In the genomic region with DNA sequence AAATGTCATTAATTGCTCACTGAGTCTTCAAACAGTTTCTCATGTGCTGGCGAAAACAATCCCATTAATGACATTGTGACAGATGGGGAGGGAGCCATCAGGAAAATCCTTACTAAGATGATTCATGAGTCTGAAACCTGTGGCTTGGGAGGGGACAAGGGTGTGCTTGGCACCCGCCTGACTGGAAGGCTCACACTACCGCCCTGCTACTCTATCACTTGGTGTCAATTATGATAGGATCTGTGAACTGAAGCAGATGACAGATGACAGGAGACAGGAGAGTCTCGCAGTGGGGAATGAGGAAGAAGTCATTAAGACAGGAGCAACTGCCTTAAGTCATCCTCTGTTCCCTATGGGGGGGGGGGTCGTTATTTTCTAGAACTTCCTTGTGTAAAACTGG, we compare ENCODE assay signal across 24 mouse cellular contexts. TPM values are rescaled to one million over a fixed set of nuclear protein-coding genes. Genes with fewer than 3 reads are reported as not detected.
DNase-seq lines count a peak whose midpoint lies in the region; ATAC-seq and TF ChIP-seq lines count a peak whose summit lies in the region.
"Had no signal": no experiment of that assay in that cellular context is flagged by ENCODE, and none has a peak within 500 bp of the region (broad histone marks: within the 10 kb centered on the region; RNA-seq: fewer than 3 reads in every experiment).

No protein-coding gene starts in this region.

- WGBS in forebrain, postnatal 0 days = 63% methylated on average over 5 of the region's 5 CpGs
- 72% methylated on average over 5 of the region's 5 CpGs for WGBS in forebrain, embryonic 12.5 days
- WGBS in hindbrain, embryonic 13.5 days = 64% methylated on average over 5 of the region's 5 CpGs

- no peak overlapping the region for H3K4me2 ChIP-seq in forebrain, postnatal 0 days (ENCODE audit: low read depth)
- H3K4me2 ChIP-seq in forebrain, embryonic 12.5 days = no peak overlapping the region
- H3K4me2 ChIP-seq in hindbrain, embryonic 13.5 days = no peak overlapping the region
- H3K4me2 ChIP-seq: heart, embryonic 12.5 days had no signal

- no peaks in the 10 kb centered on the region for H3K36me3 ChIP-seq in forebrain, postnatal 0 days (ENCODE audit: insufficient read depth)
- no peaks in the 10 kb centered on the region for H3K36me3 ChIP-seq in forebrain, embryonic 12.5 days (replicated peaks)
- H3K36me3 ChIP-seq in G1E (replicated peaks) = no peaks in the 10 kb centered on the region
- H3K36me3 ChIP-seq in hindbrain, embryonic 13.5 days = no peaks in the 10 kb centered on the region
- H3K36me3 ChIP-seq: embryonic facial prominence, embryonic 10.5 days; heart, embryonic 12.5 days had no signal

- H3K4me3 ChIP-seq in forebrain, postnatal 0 days (ENCODE audit: low read depth, low read length) = no peak overlapping the region
- no peak overlapping the region for H3K4me3 ChIP-seq in forebrain, embryonic 12.5 days (replicated peaks)
- no peak overlapping the region for H3K4me3 ChIP-seq in G1E (ENCODE audit: low read depth, low read length)
- no peak overlapping the region for H3K4me3 ChIP-seq in hindbrain, embryonic 13.5 days
- H3K4me3 ChIP-seq: embryonic facial prominence, embryonic 10.5 days; heart, adult 2 months; heart, embryonic 12.5 days had no signal

- H3K27me3 ChIP-seq in forebrain, postnatal 0 days (ENCODE audit: insufficient read depth, low read length) = no peaks in the 10 kb centered on the region
- no peaks in the 10 kb centered on the region for H3K27me3 ChIP-seq in forebrain, embryonic 12.5 days
- H3K27me3 ChIP-seq in G1E (ENCODE audit: insufficient read depth, low read length) = peaks cover 11% of the 10 kb centered on the region
- H3K27me3 ChIP-seq in hindbrain, embryonic 13.5 days = no peaks in the 10 kb centered on the region
- H3K27me3 ChIP-seq: heart, embryonic 12.5 days had no signal

- ATAC-seq in forebrain, postnatal 0 days = 0 out of 2 replicates have a peak, but pooled peaks have one; percentile 27
- no peak for ATAC-seq in forebrain, embryonic 12.5 days (ENCODE audit: low FRiP score)
- peak; percentile 58 for ATAC-seq in G1E (ENCODE audit: extremely low read depth, insufficient number of reproducible peaks, low FRiP score, poor library complexity, severe bottlenecking)
- peak; percentile 55 for ATAC-seq in megakaryocyte, adult 5-6 weeks (ENCODE audit: poor library complexity, severe bottlenecking)
- no peak for ATAC-seq in hindbrain, embryonic 13.5 days (ENCODE audit: low FRiP score)
- ATAC-seq: forebrain, embryonic 16.5 days; hindbrain, embryonic 16.5 days; inflammation-experienced regulatory T-cells, adult 6 months; intestine, postnatal 0 days had no signal

- H3K9me3 ChIP-seq in forebrain, postnatal 0 days (ENCODE audit: low read length) = no peaks in the 10 kb centered on the region
- no peaks in the 10 kb centered on the region for H3K9me3 ChIP-seq in forebrain, embryonic 12.5 days
- no peaks in the 10 kb centered on the region for H3K9me3 ChIP-seq in G1E (replicated peaks)
- H3K9me3 ChIP-seq in hindbrain, embryonic 13.5 days = no peaks in the 10 kb centered on the region
- H3K9me3 ChIP-seq: embryonic facial prominence, embryonic 10.5 days; heart, embryonic 12.5 days had no signal

- no peak overlapping the region for H3K9ac ChIP-seq in forebrain, postnatal 0 days
- no peak overlapping the region for H3K9ac ChIP-seq in forebrain, embryonic 12.5 days
- no peak overlapping the region for H3K9ac ChIP-seq in hindbrain, embryonic 13.5 days
- H3K9ac ChIP-seq: heart, embryonic 12.5 days had no signal

- H3K4me1 ChIP-seq in forebrain, postnatal 0 days (ENCODE audit: insufficient read depth) = no peaks in the 10 kb centered on the region
- no peaks in the 10 kb centered on the region for H3K4me1 ChIP-seq in forebrain, embryonic 12.5 days
- peaks cover 45% of the 10 kb centered on the region for H3K4me1 ChIP-seq in G1E (ENCODE audit: insufficient read depth, low read depth, low read length)
- no peaks in the 10 kb centered on the region for H3K4me1 ChIP-seq in hindbrain, embryonic 13.5 days (replicated peaks)
- H3K4me1 ChIP-seq: embryonic facial prominence, embryonic 10.5 days had no signal

- no peak for TF ChIP-seq CTCF in forebrain, postnatal 0 days (IDR thresholded peaks at IDR 0.05; ENCODE audit: low read depth)
- no peak for TF ChIP-seq CTCF in G1E (IDR thresholded peaks at IDR 0.05; ENCODE audit: low read depth, low read length)
- TF ChIP-seq CTCF in brain, embryonic 14.5 days (IDR thresholded peaks at IDR 0.05; ENCODE audit: borderline replicate concordance, extremely low read depth, insufficient read depth, insufficient read length) = no peak

- H3K27ac ChIP-seq in forebrain, postnatal 0 days (ENCODE audit: low read depth, low read length) = no peak overlapping the region
- no peak overlapping the region for H3K27ac ChIP-seq in forebrain, embryonic 12.5 days
- H3K27ac ChIP-seq in hindbrain, embryonic 13.5 days = no peak overlapping the region
- H3K27ac ChIP-seq: embryonic facial prominence, embryonic 10.5 days; heart, adult 2 months had no signal

- no peak for TF ChIP-seq POLR2A in brain, embryonic 14.5 days (IDR thresholded peaks at IDR 0.05; ENCODE audit: borderline replicate concordance, extremely low read depth, insufficient read depth, insufficient read length, poor library complexity, severe bottlenecking)

- DNase-seq in forebrain, postnatal 0 days = no peak
- DNase-seq in G1E (ENCODE audit: low spot score) = peak; percentile 6
- peak; percentile 22 for DNase-seq in brain, embryonic 14.5 days (ENCODE audit: low read depth)
- DNase-seq in cerebellum, postnatal 4 days (ENCODE audit: low spot score in 2 of 2) = no peak
- DNase-seq in gastrocnemius, postnatal 4 days (ENCODE audit: low spot score in 2 of 2) = no peak
- DNase-seq: adrenal gland, adult 2 months; adrenal gland, postnatal 25 days; cerebellum, adult 11 months; cerebellum, adult 8-10 months; cerebellum, postnatal 25 days; gastrocnemius, postnatal 14 days; heart, adult 2 months had no signal

RNA-seq across cellular contexts. Expression of a gene that starts 11.7 kb away (rescaled TPM):
- 1.00 TPM in 1 of 2 replicates, not detected in the other for total RNA-seq in forebrain, postnatal 0 days (2014; rRNA removed)
- 0.28 and 0.30 TPM in 2 replicates for polyA plus RNA-seq in forebrain, postnatal 0 days (2015; fragmentation: Nextera tagmentation; extraction: Ambion mirVana)
- 0.17 TPM in 1 of 2 replicates, not detected in the other for polyA plus RNA-seq in forebrain, embryonic 12.5 days (2016; fragmentation: Nextera tagmentation; extraction: Ambion mirVana)
- total RNA-seq in G1E (2014; fragmentation: Nextera tagmentation) (not detected in 2 replicates), G1E (2017) (0.11 and 0.17 TPM in 2 replicates)
- not detected in 2 replicates for polyA plus RNA-seq in G1E (2012)
- polyA plus RNA-seq in brain, embryonic 14.5 days (2012; rRNA removed) = 0.05 TPM in 1 of 2 replicates, not detected in the other
- total RNA-seq in megakaryocyte, adult 5-6 weeks (2015) = not detected in 2 replicates
- total RNA-seq in megakaryocyte, adult 5-6 weeks (2017) = not detected in 2 replicates
- 0.17 and 0.32 TPM in 2 replicates for polyA plus RNA-seq in hindbrain, embryonic 13.5 days (2015; fragmentation: Nextera tagmentation; extraction: Ambion mirVana)
- not detected for total RNA-seq in gastrocnemius, postnatal 4 days (2021)
- total RNA-seq: adrenal gland, adult 2 months; adrenal gland, postnatal 25 days; gastrocnemius, adult 18-20 months; gastrocnemius, postnatal 14 days had no signal
- polyA plus RNA-seq: adrenal gland, adult 2 months; C2C12; embryonic facial prominence, embryonic 10.5 days; embryonic facial prominence, embryonic 14.5 days; inflammation-experienced regulatory T-cells, adult 6 months had no signal

RNA-seq across cellular contexts. Expression of a gene that starts 12.1 kb away (rescaled TPM):
- 1.5 and 2.8 TPM in 2 replicates for total RNA-seq in forebrain, postnatal 0 days (2014; rRNA removed)
- polyA plus RNA-seq in forebrain, postnatal 0 days (2015; fragmentation: Nextera tagmentation; extraction: Ambion mirVana) = 2.2 and 3.2 TPM in 2 replicates
- 0.68 TPM in 2 replicates for polyA plus RNA-seq in forebrain, embryonic 12.5 days (2016; fragmentation: Nextera tagmentation; extraction: Ambion mirVana)
- total RNA-seq in G1E (2014; fragmentation: Nextera tagmentation) (2.0 TPM in 2 replicates), G1E (2017) (2.6 and 3.0 TPM in 2 replicates)
- 0.29 and 0.30 TPM in 2 replicates for polyA plus RNA-seq in G1E (2012)
- polyA plus RNA-seq in brain, embryonic 14.5 days (2012; rRNA removed) = 1.0 and 1.1 TPM in 2 replicates
- total RNA-seq in megakaryocyte, adult 5-6 weeks (2015) = 0.49 and 0.50 TPM in 2 replicates
- 0.29 TPM in 1 of 2 replicates, not detected in the other for total RNA-seq in megakaryocyte, adult 5-6 weeks (2017)
- polyA plus RNA-seq in hindbrain, embryonic 13.5 days (2015; fragmentation: Nextera tagmentation; extraction: Ambion mirVana) = 0.96 and 1.5 TPM in 2 replicates
- total RNA-seq in gastrocnemius, postnatal 4 days (2021) = not detected
- total RNA-seq: gastrocnemius, adult 18-20 months; gastrocnemius, postnatal 14 days had no signal
- polyA plus RNA-seq: C2C12 had no signal

RNA-seq across cellular contexts. Expression of a gene that starts 49.5 kb away (rescaled TPM):
- 9.7 and 13.6 TPM in 2 replicates for total RNA-seq in forebrain, postnatal 0 days (2014; rRNA removed)
- 3.7 and 6.2 TPM in 2 replicates for polyA plus RNA-seq in forebrain, postnatal 0 days (2015; fragmentation: Nextera tagmentation; extraction: Ambion mirVana)
- polyA plus RNA-seq in forebrain, embryonic 12.5 days (2016; fragmentation: Nextera tagmentation; extraction: Ambion mirVana) = 20.5 and 22.1 TPM in 2 replicates
- total RNA-seq in G1E (2014; fragmentation: Nextera tagmentation) = 39.1 and 59.9 TPM in 2 replicates
- total RNA-seq in G1E (2017) = 26.4 and 27.5 TPM in 2 replicates
- polyA plus RNA-seq in G1E (2012) = 6.9 and 10.2 TPM in 2 replicates
- 12.0 and 13.3 TPM in 2 replicates for polyA plus RNA-seq in brain, embryonic 14.5 days (2012; rRNA removed)
- 8.7 and 14.4 TPM in 2 replicates for total RNA-seq in megakaryocyte, adult 5-6 weeks (2015)
- total RNA-seq in megakaryocyte, adult 5-6 weeks (2017) = 8.4 and 8.7 TPM in 2 replicates
- polyA plus RNA-seq in hindbrain, embryonic 13.5 days (2015; fragmentation: Nextera tagmentation; extraction: Ambion mirVana) = 9.7 and 9.9 TPM in 2 replicates
- total RNA-seq in gastrocnemius, postnatal 4 days (2021) = 10 to 100 TPM; 10.1 to 10.2 TPM

RNA-seq across cellular contexts. Expression of a gene that starts 57.4 kb away (rescaled TPM):
- total RNA-seq in forebrain, postnatal 0 days (2014; rRNA removed) = 0.14 and 0.46 TPM in 2 replicates
- 2.2 and 2.4 TPM in 2 replicates for polyA plus RNA-seq in forebrain, postnatal 0 days (2015; fragmentation: Nextera tagmentation; extraction: Ambion mirVana)
- polyA plus RNA-seq in forebrain, embryonic 12.5 days (2016; fragmentation: Nextera tagmentation; extraction: Ambion mirVana) = 2.2 TPM in 2 replicates
- 23.7 and 37.0 TPM in 2 replicates for total RNA-seq in G1E (2014; fragmentation: Nextera tagmentation)
- total RNA-seq in G1E (2017) = 76.5 and 83.8 TPM in 2 replicates
- polyA plus RNA-seq in G1E (2012) = 3.0 and 3.3 TPM in 2 replicates
- 2.6 and 3.2 TPM in 2 replicates for polyA plus RNA-seq in brain, embryonic 14.5 days (2012; rRNA removed)
- 2.4 and 3.0 TPM in 2 replicates for total RNA-seq in megakaryocyte, adult 5-6 weeks (2015)
- 3.8 and 4.5 TPM in 2 replicates for total RNA-seq in megakaryocyte, adult 5-6 weeks (2017)
- polyA plus RNA-seq in hindbrain, embryonic 13.5 days (2015; fragmentation: Nextera tagmentation; extraction: Ambion mirVana) = 2.0 and 2.8 TPM in 2 replicates
- 1 to 10 TPM; 7.5 TPM for total RNA-seq in gastrocnemius, postnatal 4 days (2021)

Comparison
In these comparisons a context has a peak if more than half of its experiments do, and no peak if none do; other contexts are left out.
1. ATAC-seq: peak in forebrain, postnatal 0 days (single experiment), G1E (single experiment) and megakaryocyte, adult 5-6 weeks (single experiment); none in forebrain, embryonic 12.5 days (single experiment) and hindbrain, embryonic 13.5 days (single experiment).
2. DNase-seq: peak in G1E (single experiment) and brain, embryonic 14.5 days (single experiment); none in forebrain, postnatal 0 days (single experiment), cerebellum, postnatal 4 days (0 of 2) and gastrocnemius, postnatal 4 days (0 of 2).